Mouse (Mus musculus) kidney, embryonic 14.5 days (tissue): ENCODE data around the gene Eno3. TPM values are rescaled to one million over a fixed set of nuclear protein-coding genes. Genes with fewer than 3 reads are reported as not detected.

Source experiments
- ATAC-seq: fragments of 200-750 bp; cut with Nextera tagmentation; 2 replicates; pipeline ENCODE4 v1.8.0; 2017; ENCODE audit warnings: moderate number of reproducible peaks, mild to moderate bottlenecking, moderate TSS enrichment, moderate library complexity; ENCODE audit not compliant: low FRiP score, low TSS enrichment
- H3K27ac ChIP-seq: fragments of 300-500 bp; sonication (generic); 2 replicates; pipeline ENCODE4 v1.5.1; 2014; ENCODE audit warnings: low read depth, mild to moderate bottlenecking, low read length, moderate library complexity, mixed read lengths
- H3K27me3 ChIP-seq: fragments of 300-500 bp; sonication (generic); 2 replicates; pipeline ENCODE4 v1.6.1; 2014; ENCODE audit warnings: mild to moderate bottlenecking, low read length; ENCODE audit not compliant: control insufficient read depth, insufficient read depth
- H3K36me3 ChIP-seq: fragments of 300-500 bp; sonication (generic); 2 replicates; pipeline ENCODE4 v1.6.1; 2014; ENCODE audit warnings: low read length, mixed read lengths; ENCODE audit not compliant: control insufficient read depth, insufficient read depth
- H3K4me1 ChIP-seq: fragments of 300-500 bp; sonication (generic); 2 replicates; pipeline ENCODE4 v1.6.1; 2014; ENCODE audit warnings: low read length, mixed read lengths; ENCODE audit not compliant: control insufficient read depth, insufficient read depth
- H3K4me2 ChIP-seq: fragments of 300-500 bp; sonication (generic); replicated peaks from 2 replicates; pipeline ENCODE4 v1.6.1; 2014; ENCODE audit warnings: low read depth, mild to moderate bottlenecking, low read length
- H3K4me3 ChIP-seq: fragments of 300-500 bp; sonication (generic); 2 replicates; pipeline ENCODE4 v1.5.1; 2014; ENCODE audit warnings: mild to moderate bottlenecking, low read length
- H3K9ac ChIP-seq: fragments of 300-500 bp; sonication (generic); 2 replicates; pipeline ENCODE4 v1.6.1; 2014; ENCODE audit warnings: low read depth, mild to moderate bottlenecking, low read length, moderate library complexity
- H3K9me3 ChIP-seq: fragments of 300-500 bp; sonication (generic); 2 replicates; pipeline ENCODE4 v1.6.1; 2016; ENCODE audit warnings: low read length; ENCODE audit not compliant: control insufficient read depth
- WGBS: fragments of 180-500 bp; shearing (Covaris S2); extraction: QIAGEN DNeasy Blood & Tissue Kit; methylation state at CpG from one replicate; pipeline ENCODE4 v1.1.7; 2014; 5-methylcytosine and 5-hydroxymethylcytosine counted together
- polyA plus RNA-seq: library from polyadenylated mRNA; unstranded; fragments of >200 nt; fragmentation: Nextera tagmentation; extraction: Ambion mirVana; gene quantifications from 2 replicates; pipeline ENCODE4 v1.2.1, GENCODE M21; 2014

Gene Eno3
- polyA plus RNA-seq, 1 experiment from 2014 or later = 22.4 TPM

- Histone ChIP-seq H3K27ac (no peak overlapping the region), H3K9me3 (no peaks in the 10 kb centered on the region), H3K36me3 (no peaks in the 10 kb centered on the region), H3K4me3 (no peak overlapping the region), H3K27me3 (no peaks in the 10 kb centered on the region), H3K9ac (no peak overlapping the region), H3K4me2 (no peak overlapping the region), H3K4me1 (no peaks in the 10 kb centered on the region)
- 36% methylated on average over 7 of the region's 7 CpGs for WGBS
- ATAC-seq = no peak
These were observed 34.8 kb upstream of the Eno3 start for GRCm38 (mm10) chr11:70621972-70622814.

- Histone ChIP-seq H3K36me3 (no peaks in the 10 kb centered on the region), H3K27ac (no peak overlapping the region), H3K4me1 (no peaks in the 10 kb centered on the region), H3K4me2 (no peak overlapping the region), H3K27me3 (no peaks in the 10 kb centered on the region), H3K9me3 (no peaks in the 10 kb centered on the region), H3K4me3 (no peak overlapping the region), H3K9ac (no peak overlapping the region)
- ATAC-seq = no peak
- 85% methylated on average over 10 of the region's 10 CpGs for WGBS
These were observed 33.8 kb upstream of the Eno3 start for GRCm38 (mm10) chr11:70623053-70623742.

GRCm38 (mm10) chr11:70625473-70625872 is 31.5 kb upstream of the Eno3 start:
- Histone ChIP-seq H3K9me3 (no peaks in the 10 kb centered on the region), H3K4me3 (no peak overlapping the region), H3K4me1 (no peaks in the 10 kb centered on the region), H3K36me3 (no peaks in the 10 kb centered on the region), H3K9ac (no peak overlapping the region), H3K27me3 (no peaks in the 10 kb centered on the region), H3K4me2 (no peak overlapping the region), H3K27ac (no peak overlapping the region)
- no peak for ATAC-seq
- 55% methylated on average over 4 of the region's 4 CpGs for WGBS

DNA sequence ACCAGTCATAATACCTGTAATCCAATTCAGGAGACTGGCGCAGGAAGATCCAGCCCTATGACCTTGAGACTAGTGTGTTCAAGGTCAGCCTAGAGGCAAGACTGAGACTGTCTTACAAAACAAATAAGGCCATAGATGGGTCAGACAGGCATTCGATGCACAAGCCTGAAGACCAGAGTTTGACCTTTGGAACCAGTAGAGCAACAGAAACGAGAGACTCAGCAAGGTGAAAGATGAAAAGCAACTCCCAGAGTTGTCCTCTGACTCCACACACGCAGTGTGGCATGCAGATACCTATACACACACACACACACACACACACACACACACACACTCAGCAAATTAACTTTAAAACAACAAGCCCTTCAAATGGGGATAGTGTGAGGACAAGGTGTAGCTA is 30.1 kb upstream of the Eno3 start:
- Histone ChIP-seq H3K27ac (no peak overlapping the region), H3K9me3 (no peaks in the 10 kb centered on the region), H3K9ac (no peak overlapping the region), H3K27me3 (no peaks in the 10 kb centered on the region), H3K4me3 (no peak overlapping the region), H3K4me1 (no peaks in the 10 kb centered on the region), H3K4me2 (no peak overlapping the region), H3K36me3 (no peaks in the 10 kb centered on the region)
- no peak for ATAC-seq
- 59% methylated on average over 4 of the region's 4 CpGs for WGBS

DNA sequence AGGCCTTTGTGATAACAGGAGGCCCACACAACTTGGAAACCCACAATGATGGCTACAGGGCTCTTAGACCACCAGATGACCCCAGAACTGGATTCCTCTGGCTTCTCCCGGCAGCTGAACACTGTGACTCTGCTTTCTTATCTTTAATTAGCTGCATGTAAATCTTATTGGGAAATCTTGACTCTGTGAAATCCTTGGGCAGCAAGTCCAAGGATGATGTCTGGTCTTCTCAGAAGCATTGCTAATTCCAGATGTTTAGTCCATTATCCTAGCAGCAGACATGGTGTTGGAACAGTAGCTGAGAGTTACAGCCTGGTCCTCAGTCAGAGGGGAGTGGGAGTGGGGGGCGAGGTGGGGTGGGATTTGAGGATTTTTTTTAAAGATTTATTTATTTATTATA is 28.6 kb upstream of the Eno3 start:
- H3K27ac ChIP-seq = no peak overlapping the region
- WGBS = 56% methylated on average over 2 of the region's 2 CpGs

DNA sequence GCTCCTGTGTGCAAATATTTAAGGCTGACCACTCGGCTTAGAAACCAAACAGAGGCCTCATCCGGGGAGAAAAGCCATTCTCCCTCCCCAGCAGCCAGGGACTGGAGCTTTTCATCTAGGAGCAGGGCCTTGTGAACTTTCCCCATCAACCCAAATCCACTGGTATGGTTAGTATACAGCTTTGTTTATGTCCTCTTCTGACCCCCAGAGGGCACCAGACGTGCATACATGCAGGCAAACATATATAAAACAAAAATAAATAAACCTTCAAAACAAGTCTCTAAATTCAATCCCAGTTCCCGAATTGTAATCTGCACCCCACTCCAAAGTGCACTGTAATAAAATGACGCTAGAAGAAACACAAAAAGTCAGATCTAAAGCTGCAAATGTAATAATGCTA is 27.4 kb upstream of the Eno3 start:
- Histone ChIP-seq H3K4me1 (no peaks in the 10 kb centered on the region), H3K27ac (no peak overlapping the region), H3K9me3 (no peaks in the 10 kb centered on the region), H3K4me2 (no peak overlapping the region), H3K9ac (no peak overlapping the region), H3K4me3 (no peak overlapping the region), H3K27me3 (no peaks in the 10 kb centered on the region), H3K36me3 (no peaks in the 10 kb centered on the region)
- no peak for ATAC-seq
- 60% methylated on average over 5 of the region's 5 CpGs for WGBS

More for the DNA sequence above, 28.6 kb upstream of the Eno3 start:
- Histone ChIP-seq H3K27me3 (no peaks in the 10 kb centered on the region), H3K9ac (no peak overlapping the region), H3K9me3 (no peaks in the 10 kb centered on the region), H3K4me1 (no peaks in the 10 kb centered on the region), H3K4me3 (no peak overlapping the region), H3K4me2 (no peak overlapping the region), H3K36me3 (no peaks in the 10 kb centered on the region)
- no peak for ATAC-seq

DNA sequence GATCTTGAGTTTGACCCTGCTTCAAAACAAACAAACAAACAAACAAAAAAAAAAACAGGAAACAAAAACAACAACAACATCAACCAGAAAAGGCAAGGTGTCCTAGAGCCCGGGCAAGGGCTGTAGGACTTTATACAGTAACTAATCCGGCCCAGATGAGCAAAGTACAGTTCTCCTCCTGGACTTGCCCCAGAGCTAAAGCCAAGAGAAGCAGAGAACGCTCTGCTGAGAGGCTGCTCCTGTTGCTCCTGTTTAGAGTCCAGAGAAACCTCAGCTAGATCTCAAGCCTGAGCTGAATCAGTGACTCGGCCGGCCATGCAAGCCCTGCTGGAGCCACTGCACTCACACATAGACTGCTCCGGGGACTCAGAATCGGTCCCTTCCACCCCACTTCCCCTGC is 26.9 kb upstream of the Eno3 start:
- Histone ChIP-seq H3K27me3 (no peaks in the 10 kb centered on the region), H3K9me3 (no peaks in the 10 kb centered on the region), H3K4me2 (no peak overlapping the region), H3K9ac (no peak overlapping the region), H3K27ac (no peak overlapping the region), H3K4me1 (no peaks in the 10 kb centered on the region), H3K4me3 (no peak overlapping the region), H3K36me3 (no peaks in the 10 kb centered on the region)
- WGBS = 80% methylated on average over 7 of the region's 7 CpGs
- ATAC-seq = no peak

DNA sequence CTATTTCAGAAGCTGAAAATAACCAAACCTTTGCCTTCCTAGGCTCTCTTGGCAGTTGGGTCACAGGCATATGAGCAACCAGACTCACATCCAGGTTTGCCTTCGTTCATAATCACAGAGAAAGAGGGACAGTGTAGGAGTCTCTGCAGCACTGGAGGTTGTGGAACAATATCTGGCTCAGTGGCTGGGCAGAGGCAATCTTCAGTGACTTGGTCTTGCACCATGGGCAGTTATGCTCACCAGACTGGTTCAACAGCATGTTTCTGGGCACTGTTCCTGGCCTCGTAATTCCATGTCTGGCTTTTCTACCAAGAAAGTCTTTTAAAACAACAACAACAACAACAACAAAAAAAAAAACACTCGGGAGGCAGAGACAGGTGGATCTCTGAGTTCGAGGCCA is 21.4 kb upstream of the Eno3 start:
- H3K36me3 ChIP-seq = no peaks in the 10 kb centered on the region
- H3K27ac ChIP-seq = no peak overlapping the region
- no peaks in the 10 kb centered on the region for H3K9me3 ChIP-seq
- no peak overlapping the region for H3K4me3 ChIP-seq
- WGBS = 75% methylated on average over 4 of the region's 4 CpGs
- H3K9ac ChIP-seq = no peak overlapping the region
- H3K4me2 ChIP-seq = no peak overlapping the region
- H3K27me3 ChIP-seq = no peaks in the 10 kb centered on the region
- no peaks in the 10 kb centered on the region for H3K4me1 ChIP-seq
- no peak for ATAC-seq

DNA sequence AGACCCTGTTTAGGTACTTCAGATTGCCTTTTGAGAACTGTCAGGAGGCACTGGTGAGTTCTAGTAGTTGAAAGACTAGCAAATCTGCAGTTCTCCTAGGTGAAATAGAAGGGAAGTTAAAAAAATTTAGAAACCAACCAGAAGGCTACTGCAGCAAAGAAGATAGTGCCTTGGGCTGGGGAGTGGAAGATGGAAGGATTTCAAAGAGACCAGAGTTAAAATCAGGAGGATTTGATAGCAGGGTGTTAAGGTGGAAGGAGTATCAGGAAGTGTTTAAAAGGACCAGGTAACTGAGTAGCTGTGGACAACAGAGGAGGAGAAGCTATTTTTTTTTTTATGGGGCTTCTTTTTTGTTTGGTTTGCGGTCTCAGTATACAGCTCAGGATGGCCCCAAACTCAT is 19.2 kb upstream of the Eno3 start:
- Histone ChIP-seq H3K9me3 (no peaks in the 10 kb centered on the region), H3K36me3 (peaks cover under 1% of the 10 kb centered on the region; the same call in 1 of the 2 replicates), H3K27ac (no peak overlapping the region), H3K4me3 (no peak overlapping the region), H3K27me3 (no peaks in the 10 kb centered on the region), H3K9ac (no peak overlapping the region), H3K4me1 (no peaks in the 10 kb centered on the region), H3K4me2 (no peak overlapping the region)
- no peak for ATAC-seq
- 100% methylated on average over 1 of the region's 1 CpGs for WGBS
